Comparison of ENCODE assay signal across 26 mouse cellular contexts in the genomic region with DNA sequence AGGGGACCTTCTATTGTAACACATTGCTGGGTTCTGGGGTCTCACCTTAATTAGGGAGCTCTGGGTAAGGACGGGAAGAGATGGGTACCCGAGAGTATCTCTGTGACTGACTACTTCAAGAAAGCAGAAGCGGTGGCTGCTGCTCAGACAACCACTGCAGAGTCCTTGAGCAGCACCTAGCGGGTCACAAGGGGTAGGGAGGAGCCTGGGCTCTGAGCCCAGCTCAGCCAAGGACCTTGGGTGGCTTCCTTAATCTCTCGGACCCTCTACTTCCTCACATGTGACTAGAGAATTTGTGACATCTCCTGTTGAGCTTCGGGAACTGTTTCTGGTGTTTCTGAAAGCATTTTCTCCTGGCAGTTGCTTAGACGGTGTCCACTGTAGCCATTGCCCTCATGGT. TPM values are rescaled to one million over a fixed set of nuclear protein-coding genes. Genes with fewer than 3 reads are reported as not detected.
DNase-seq lines count a peak whose midpoint lies in the region; ATAC-seq lines count a peak whose summit lies in the region.
"Had no signal": no experiment of that assay in that cellular context is flagged by ENCODE, and none has a peak within 500 bp of the region (broad histone marks: within the 10 kb centered on the region; RNA-seq: fewer than 3 reads in every experiment).

No protein-coding gene starts in this region.

- H3K27ac ChIP-seq in forebrain, embryonic 12.5 days, result no peak overlapping the region
- H3K27ac ChIP-seq: embryonic facial prominence, embryonic 12.5 days; embryonic facial prominence, embryonic 15.5 days; forebrain, embryonic 15.5 days; heart, adult 2 months; heart, embryonic 10.5 days; heart, embryonic 13.5 days; hindbrain, embryonic 10.5 days; hindbrain, embryonic 13.5 days; intestine, embryonic 15.5 days had no signal

- no peak overlapping the region for H3K4me2 ChIP-seq in forebrain, embryonic 12.5 days
- H3K4me2 ChIP-seq: embryonic facial prominence, embryonic 12.5 days; embryonic facial prominence, embryonic 15.5 days; forebrain, embryonic 15.5 days; heart, embryonic 13.5 days; hindbrain, embryonic 13.5 days; intestine, embryonic 15.5 days had no signal

- no peak overlapping the region for H3K9ac ChIP-seq in forebrain, embryonic 12.5 days
- H3K9ac ChIP-seq: embryonic facial prominence, embryonic 12.5 days; embryonic facial prominence, embryonic 15.5 days; forebrain, embryonic 15.5 days; heart, embryonic 13.5 days; hindbrain, embryonic 13.5 days; intestine, embryonic 15.5 days had no signal

- DNase-seq in adrenal gland, adult (ENCODE audit: inconsistent age in 2 of 2, low spot score in 1 of 2), result peak; percentile 28 to 59
- DNase-seq in adrenal gland, postnatal 10 days, result no peak
- peak; percentile 20 to 33 for DNase-seq in adrenal gland, postnatal 36 days
- no peak for DNase-seq in adrenal gland, postnatal 25 days
- DNase-seq in MEL-GATA-1-ER (ENCODE audit: extremely low read depth, low read depth), result peak; percentile 44
- no peak for DNase-seq in layer of hippocampus, postnatal 14 days (ENCODE audit: low spot score in 2 of 2)
- DNase-seq: cerebellum, adult 18-20 months; cerebellum, adult 9-11 months; cerebellum, postnatal 25 days; gastrocnemius, postnatal 25 days; heart, adult 2 months; kidney, adult 11 months; kidney, adult 8-10 months had no signal

- WGBS in forebrain, embryonic 12.5 days, result 77% methylated on average over 7 of the region's 7 CpGs

- H3K27me3 ChIP-seq in forebrain, embryonic 12.5 days, result no peaks in the 10 kb centered on the region
- H3K27me3 ChIP-seq: embryonic facial prominence, embryonic 12.5 days; embryonic facial prominence, embryonic 15.5 days; forebrain, embryonic 15.5 days; intestine, embryonic 15.5 days had no signal

- H3K9me3 ChIP-seq in forebrain, embryonic 12.5 days, result no peaks in the 10 kb centered on the region
- H3K9me3 ChIP-seq: embryonic facial prominence, embryonic 12.5 days; embryonic facial prominence, embryonic 15.5 days; forebrain, embryonic 15.5 days; heart, embryonic 10.5 days; heart, embryonic 13.5 days; hindbrain, embryonic 10.5 days; hindbrain, embryonic 13.5 days; intestine, embryonic 15.5 days had no signal

- peak; percentile 37 for ATAC-seq in megakaryocyte progenitor cell, adult 5-6 weeks (replicated peaks; ENCODE audit: poor library complexity)
- no peak for ATAC-seq in forebrain, embryonic 12.5 days (ENCODE audit: low FRiP score)
- ATAC-seq: CD4-positive, CD25-positive, alpha-beta regulatory T cell, adult 4 months; forebrain, embryonic 15.5 days; hindbrain, embryonic 16.5 days; intestine, embryonic 15.5 days had no signal

- no peak overlapping the region for H3K4me3 ChIP-seq in forebrain, embryonic 12.5 days (replicated peaks)
- H3K4me3 ChIP-seq: embryonic facial prominence, embryonic 12.5 days; embryonic facial prominence, embryonic 15.5 days; forebrain, embryonic 15.5 days; heart, adult 2 months; heart, embryonic 10.5 days; heart, embryonic 13.5 days; hindbrain, embryonic 10.5 days; hindbrain, embryonic 13.5 days; intestine, embryonic 15.5 days had no signal

- no peaks in the 10 kb centered on the region for H3K4me1 ChIP-seq in forebrain, embryonic 12.5 days
- H3K4me1 ChIP-seq: embryonic facial prominence, embryonic 12.5 days; embryonic facial prominence, embryonic 15.5 days; forebrain, embryonic 15.5 days; hindbrain, embryonic 10.5 days; hindbrain, embryonic 13.5 days; intestine, embryonic 15.5 days had no signal

- H3K36me3 ChIP-seq in forebrain, embryonic 12.5 days (replicated peaks), result no peaks in the 10 kb centered on the region
- H3K36me3 ChIP-seq: embryonic facial prominence, embryonic 12.5 days; embryonic facial prominence, embryonic 15.5 days; forebrain, embryonic 15.5 days; heart, embryonic 10.5 days; heart, embryonic 13.5 days; hindbrain, embryonic 10.5 days; hindbrain, embryonic 13.5 days; intestine, embryonic 15.5 days had no signal

RNA-seq across cellular contexts. Expression of a gene that starts 45.1 kb away (rescaled TPM):
- 1 to 10 TPM; 6.4 to 9.4 TPM for total RNA-seq in adrenal gland, postnatal 10 days (2021)
- 1 to 10 TPM; 1.7 to 1.9 TPM for total RNA-seq in adrenal gland, postnatal 36 days (2021)
- 0.76 and 1.9 TPM in 2 replicates for total RNA-seq in adrenal gland, postnatal 25 days (2021)
- total RNA-seq in megakaryocyte progenitor cell, adult 5-6 weeks (2015), result not detected in 2 replicates
- 0.21 TPM in 1 of 2 replicates, not detected in the other for total RNA-seq in megakaryocyte progenitor cell, adult 5-6 weeks (2017)
- under 1 TPM; 0.30 to 0.69 TPM for total RNA-seq in layer of hippocampus, postnatal 14 days (2021)
- 0.08 and 0.09 TPM in 2 replicates for polyA plus RNA-seq in forebrain, embryonic 12.5 days (2016; fragmentation: Nextera tagmentation; extraction: Ambion mirVana)
- total RNA-seq: common myeloid progenitor, adult 5-6 weeks had no signal
- polyA plus RNA-seq: hindbrain, embryonic 10.5 days had no signal

Comparison
In these comparisons a context has a peak if more than half of its experiments do, and no peak if none do; other contexts are left out.
1. DNase-seq: peak in adrenal gland, adult (2 of 2), adrenal gland, postnatal 36 days (2 of 2) and MEL-GATA-1-ER (single experiment); none in adrenal gland, postnatal 10 days (single experiment), adrenal gland, postnatal 25 days (single experiment) and layer of hippocampus, postnatal 14 days (0 of 2).